Mouse (Mus musculus): ENCODE results near the gene Spred1. TPM values are rescaled to one million over a fixed set of nuclear protein-coding genes. Genes with fewer than 3 reads are reported as not detected.
A peak's percentile ranks its signal among the peaks of the same experiment; 100 is the strongest.

The Spred1 gene
- total RNA-seq (2021), result 100 to 1,000 TPM; 164 to 174 TPM
- long read RNA-seq, experiment 1, full-length matches to known transcripts, result 197 of 224 reads
- long read RNA-seq, experiment 1, partial matches to known transcripts, result 3 of 224 reads
- long read RNA-seq, experiment 1, other reads (novel, unspliced or antisense), result 24 of 224 reads
- long read RNA-seq, experiment 2, full-length matches to known transcripts, result 172 of 188 reads
- long read RNA-seq, experiment 2, partial matches to known transcripts, result 1 of 188 reads
- long read RNA-seq, experiment 2, other reads (novel, unspliced or antisense), result 15 of 188 reads

DNA sequence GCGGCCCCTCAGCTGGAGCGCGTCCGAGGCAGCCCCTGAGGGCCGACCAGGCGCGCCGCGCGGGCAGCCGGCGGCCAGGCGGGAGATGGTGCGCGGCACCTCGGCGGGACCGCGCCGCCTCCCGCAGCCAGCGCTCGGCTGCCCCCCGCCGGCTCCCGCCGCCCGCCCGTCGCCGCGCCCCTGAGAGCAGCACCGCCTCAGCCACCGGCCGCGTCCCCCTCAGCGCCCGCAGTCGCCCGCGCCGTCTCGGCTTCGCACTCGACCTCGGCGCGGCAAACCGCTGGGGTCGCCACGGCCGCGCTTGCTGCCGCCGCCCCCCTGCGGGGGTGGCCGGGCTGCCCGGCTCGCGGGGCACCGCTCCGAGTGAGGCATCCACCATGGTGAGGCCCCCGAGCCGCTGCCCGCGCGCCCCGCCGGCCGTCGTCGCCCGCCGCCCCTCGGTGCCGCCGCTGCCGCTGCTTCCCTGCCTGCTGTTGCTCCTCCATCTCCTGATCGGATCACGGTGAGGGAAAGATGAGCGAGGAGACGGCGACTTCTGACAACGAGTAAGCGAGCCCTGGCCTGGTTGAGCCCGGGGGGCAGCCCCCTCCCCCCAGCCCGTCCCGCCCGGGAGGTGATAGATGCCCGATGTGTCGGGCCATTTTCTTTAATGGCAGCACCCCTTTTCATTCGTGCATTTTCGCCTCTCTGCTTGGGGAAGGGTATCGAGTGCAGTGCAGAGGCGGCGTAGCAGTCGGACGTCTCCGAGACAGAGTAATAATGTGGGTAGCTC, at the start of gene Spred1:
Gene Spred1 (plus strand): TSS at position 163 of the 772 bp plus-strand sequence.
- intact Hi-C loops (cut with DNase I), result loop anchor here (5.0 kb wide), 2 partner anchors 84 to 111 kb away; no protein-coding TSS in a partner anchor
- peak within 1 kb of the TSS; percentile 93 for H3K4me3 ChIP-seq
- peak; percentile 36 to 57 for DNase-seq (ENCODE audit: extremely low spot score in 1 of 2, low spot score in 2 of 2)
- H3K27ac ChIP-seq, result peak within 1 kb of the TSS; percentile 100
- no peak for TF ChIP-seq CTCF (IDR thresholded peaks at IDR 0.05)

DNA sequence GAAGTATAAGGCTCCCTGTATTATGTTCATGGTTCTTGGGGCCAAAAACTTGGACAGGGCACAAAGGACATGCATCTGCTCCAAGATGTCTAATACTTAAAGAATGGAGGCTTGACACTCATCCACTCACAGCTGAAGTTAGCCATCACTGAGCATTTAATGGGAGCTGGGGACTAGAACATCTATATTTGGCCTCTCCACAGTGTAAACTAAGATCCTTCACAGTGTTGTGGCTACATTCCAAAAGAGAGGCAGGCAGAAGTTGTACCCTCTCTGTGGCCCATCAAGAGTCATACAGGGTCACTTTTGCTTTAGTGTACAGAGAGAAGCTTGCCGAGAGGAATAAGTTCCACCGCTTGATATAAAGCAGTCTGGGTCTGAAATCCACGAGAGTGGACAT, 49.6 kb upstream of the Spred1 start:
- no peak for DNase-seq (ENCODE audit: extremely low spot score in 1 of 2, low spot score in 2 of 2)
- TF ChIP-seq CTCF (IDR thresholded peaks at IDR 0.05), result no peak
- H3K27ac ChIP-seq, result no peak overlapping the region
- no peak overlapping the region for H3K4me3 ChIP-seq
- intact Hi-C loops (cut with DNase I), result no loop called here

DNA sequence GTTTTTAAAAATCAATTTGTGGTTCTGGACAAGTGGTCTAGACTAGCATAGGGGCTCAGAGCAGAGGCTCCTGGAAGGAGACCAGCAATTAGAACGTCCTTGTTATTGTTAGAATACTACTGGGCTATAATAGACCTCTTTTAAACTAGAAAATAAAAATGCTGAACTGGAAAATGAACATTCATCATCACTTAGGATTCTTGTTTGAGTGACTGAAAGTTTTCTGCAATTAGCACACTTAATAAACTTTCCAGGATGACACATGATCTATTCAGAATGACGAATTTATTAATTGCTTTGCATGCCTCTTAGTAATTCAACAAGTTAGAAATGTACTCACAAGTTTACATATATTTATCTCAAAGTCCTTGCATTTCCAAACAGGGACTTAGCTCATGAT, 42.5 kb upstream of the Spred1 start:
- no peak for DNase-seq (ENCODE audit: extremely low spot score in 1 of 2, low spot score in 2 of 2)
- Histone ChIP-seq H3K4me3 (no peak overlapping the region), H3K27ac (no peak overlapping the region)
- intact Hi-C loops (cut with DNase I), result no loop called here
- TF ChIP-seq CTCF (IDR thresholded peaks at IDR 0.05), result no peak

DNA sequence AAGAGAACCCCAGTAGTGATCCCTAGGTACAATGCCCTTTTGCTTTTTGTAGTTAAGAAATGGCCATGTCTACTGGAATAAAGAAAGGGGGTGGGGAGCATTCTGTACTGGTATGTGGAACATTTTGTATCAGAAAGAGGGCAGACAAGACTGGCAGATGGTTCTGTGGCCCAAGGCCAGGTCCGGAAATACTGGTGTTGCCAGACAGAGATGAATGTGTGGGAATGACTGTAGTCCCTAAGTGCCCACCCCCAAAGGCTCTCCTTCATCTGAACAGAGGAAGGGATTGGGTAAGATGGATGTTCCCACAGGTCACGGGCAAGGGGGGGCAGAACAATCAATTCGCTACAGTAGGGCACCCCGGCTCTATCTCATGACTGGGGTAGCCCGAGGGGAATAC, 41.6 kb upstream of the Spred1 start:
- Histone ChIP-seq H3K4me3 (no peak overlapping the region), H3K27ac (no peak overlapping the region)
- DNase-seq (ENCODE audit: extremely low spot score in 1 of 2, low spot score in 2 of 2), result no peak
- no peak for TF ChIP-seq CTCF (IDR thresholded peaks at IDR 0.05)
- intact Hi-C loops (cut with DNase I), result no loop called here

DNA sequence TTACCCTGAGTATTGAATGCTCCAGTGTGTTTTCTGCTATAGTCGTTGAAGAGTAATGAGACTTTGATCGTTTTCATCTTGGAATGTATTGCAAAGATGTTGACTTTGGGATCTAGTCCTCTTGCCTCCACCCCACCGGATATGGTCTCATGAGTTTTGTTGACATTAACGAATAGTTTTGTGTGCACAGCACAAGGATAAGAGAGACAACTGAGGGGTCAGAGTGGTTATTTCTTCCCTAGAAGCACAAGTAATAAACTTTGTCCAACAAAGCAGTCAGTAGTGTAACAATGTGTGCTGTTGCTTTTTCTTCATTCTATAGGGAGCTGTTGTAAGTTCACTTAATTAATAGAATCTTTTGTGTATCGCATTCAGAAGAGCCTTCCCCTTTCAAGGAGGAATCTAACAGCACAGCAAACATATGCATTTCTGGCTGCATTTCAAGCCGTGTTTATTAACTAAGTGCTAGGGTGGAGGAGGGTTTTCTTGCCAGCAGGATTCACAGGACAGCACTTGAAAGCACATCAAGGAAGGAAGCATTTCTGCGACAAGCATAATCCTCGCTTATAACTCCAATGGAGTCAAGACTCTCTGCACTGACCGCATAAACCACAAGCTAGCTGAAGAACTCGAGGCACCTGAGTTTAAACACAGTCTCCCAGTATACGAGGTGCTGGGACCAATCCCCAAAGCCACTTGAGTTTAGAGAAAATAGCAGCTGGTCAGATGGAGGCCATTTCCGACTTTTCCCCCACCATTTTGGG, 35.0 kb upstream of the Spred1 start:
- intact Hi-C loops (cut with DNase I), result no loop called here
- no peak for DNase-seq (ENCODE audit: extremely low spot score in 1 of 2, low spot score in 2 of 2)
- Histone ChIP-seq H3K4me3 (no peak overlapping the region), H3K27ac (no peak overlapping the region)
- TF ChIP-seq CTCF (IDR thresholded peaks at IDR 0.05), result no peak

DNA sequence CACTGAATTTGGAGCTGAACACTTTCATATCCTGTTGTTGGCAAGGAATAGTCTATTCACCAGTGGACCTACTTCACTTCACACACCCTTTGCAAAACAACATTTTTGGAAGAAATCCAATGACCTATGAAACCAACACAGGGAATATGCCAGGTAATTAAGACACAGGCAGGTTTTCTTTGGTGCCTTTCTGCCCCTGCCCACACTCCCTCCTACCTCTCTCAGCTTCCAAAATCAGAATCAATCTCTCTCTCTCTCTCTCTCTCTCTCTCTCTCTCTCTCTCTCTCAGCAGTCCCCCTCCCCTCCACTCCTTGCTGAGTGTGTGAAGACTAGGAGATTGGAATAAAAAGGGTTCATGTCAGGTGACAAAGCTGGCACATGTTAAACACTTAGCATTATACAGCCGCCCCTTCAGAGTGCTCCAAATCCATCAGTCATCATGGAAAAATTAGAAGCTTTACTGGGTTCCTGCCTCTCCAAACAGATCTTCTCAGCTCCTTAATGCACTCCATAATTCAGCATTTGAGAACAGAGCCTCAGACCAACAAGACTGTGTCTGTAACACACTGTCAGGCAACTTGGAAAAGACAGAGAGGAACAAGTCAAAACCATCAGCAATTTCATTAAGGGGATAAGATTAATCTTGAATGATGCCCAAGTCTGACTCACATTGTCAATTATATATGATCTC, 34.3 kb upstream of the Spred1 start:
- no peak for DNase-seq (ENCODE audit: extremely low spot score in 1 of 2, low spot score in 2 of 2)
- Histone ChIP-seq H3K4me3 (no peak overlapping the region), H3K27ac (no peak overlapping the region)
- no peak for TF ChIP-seq CTCF (IDR thresholded peaks at IDR 0.05)
- intact Hi-C loops (cut with DNase I), result no loop called here

DNA sequence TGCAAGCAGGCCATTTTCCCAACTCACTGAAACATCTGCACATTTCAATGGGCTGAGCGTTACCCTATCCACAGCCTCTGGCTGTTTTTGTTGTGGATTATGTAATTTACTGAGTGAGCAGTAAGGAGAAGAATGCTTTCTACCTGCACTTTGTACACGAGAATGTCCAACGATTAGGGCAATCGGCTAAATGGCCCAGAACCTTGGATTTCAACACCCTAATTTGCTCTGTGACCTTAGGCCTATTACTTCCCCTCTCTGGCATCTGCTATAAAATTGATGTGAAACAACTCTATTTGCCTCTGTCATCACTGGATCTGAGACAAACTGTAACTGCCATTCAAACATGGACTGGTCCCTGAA, 33.7 kb upstream of the Spred1 start:
- no peak for DNase-seq (ENCODE audit: extremely low spot score in 1 of 2, low spot score in 2 of 2)
- intact Hi-C loops (cut with DNase I), result no loop called here
- Histone ChIP-seq H3K4me3 (no peak overlapping the region), H3K27ac (no peak overlapping the region)
- TF ChIP-seq CTCF (IDR thresholded peaks at IDR 0.05), result no peak

DNA sequence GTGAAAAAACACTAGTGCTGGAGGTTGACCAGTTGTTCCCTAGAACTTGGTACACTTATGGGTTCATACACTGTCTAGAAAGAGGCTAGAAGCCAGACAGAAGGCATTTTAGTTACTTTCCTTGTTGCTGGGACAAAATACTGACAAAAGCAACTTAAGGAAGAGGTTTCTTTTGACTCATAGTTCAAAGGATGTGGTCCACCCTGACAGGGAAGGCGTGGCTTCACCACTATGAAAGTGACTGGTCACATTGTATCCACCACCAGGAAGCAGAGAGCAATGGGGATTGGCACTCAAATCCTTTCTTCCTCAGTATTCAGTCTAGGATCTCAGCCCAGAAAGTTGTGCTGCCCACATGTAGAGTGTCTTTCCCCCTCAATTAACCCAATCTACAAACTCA, 31.7 kb upstream of the Spred1 start:
- Histone ChIP-seq H3K27ac (0 out of 2 replicates have a peak overlapping the region, but pooled peaks have one; percentile 17), H3K4me3 (no peak overlapping the region)
- intact Hi-C loops (cut with DNase I), result no loop called here
- no peak for DNase-seq (ENCODE audit: extremely low spot score in 1 of 2, low spot score in 2 of 2)
- no peak for TF ChIP-seq CTCF (IDR thresholded peaks at IDR 0.05)

DNA sequence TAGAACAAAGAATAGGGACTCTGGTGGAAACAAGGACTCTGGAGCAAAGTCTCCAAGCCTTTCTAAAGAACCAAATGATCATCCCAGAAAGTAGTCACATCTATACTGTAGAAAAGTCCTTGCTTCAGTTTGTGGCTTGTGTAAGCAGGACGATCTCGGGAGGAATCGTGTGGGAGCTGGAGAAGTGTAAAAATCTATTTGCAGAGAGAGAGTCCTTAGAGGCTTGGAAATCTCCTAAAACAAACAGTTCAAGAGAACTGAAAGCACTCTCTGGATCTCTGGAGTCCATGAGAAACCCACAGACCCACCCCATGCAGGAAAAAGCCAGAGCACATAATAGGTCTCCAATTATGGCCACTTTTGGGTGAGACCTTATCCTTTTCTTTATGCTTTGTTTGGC, 31.1 kb upstream of the Spred1 start:
- no peak for TF ChIP-seq CTCF (IDR thresholded peaks at IDR 0.05)
- H3K27ac ChIP-seq, result no peak overlapping the region
- no peak for DNase-seq (ENCODE audit: extremely low spot score in 1 of 2, low spot score in 2 of 2)
- no peak overlapping the region for H3K4me3 ChIP-seq
- intact Hi-C loops (cut with DNase I), result no loop called here

DNA sequence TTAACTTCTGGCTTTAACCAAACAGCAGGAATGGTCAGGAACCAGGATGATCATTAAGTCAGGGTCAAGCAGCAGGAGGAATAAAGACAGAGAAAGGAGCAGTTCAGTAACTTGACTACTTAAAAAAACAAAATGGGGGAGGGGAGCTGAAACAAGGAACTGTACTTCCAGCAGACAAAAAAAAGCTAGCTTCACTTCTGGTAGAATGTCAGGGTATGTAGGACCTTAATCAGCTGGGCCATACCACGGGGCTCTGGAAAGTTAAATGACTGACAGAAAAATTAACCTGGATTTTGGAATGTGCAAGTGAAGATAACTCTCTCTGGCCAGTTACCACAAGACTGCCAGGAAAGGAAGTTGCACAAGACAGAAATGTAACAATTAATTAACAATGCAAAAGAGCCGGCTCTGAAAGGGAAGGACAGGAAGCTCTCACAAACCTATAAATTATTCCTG, 28.2 kb upstream of the Spred1 start:
- intact Hi-C loops (cut with DNase I), result no loop called here
- no peak for DNase-seq (ENCODE audit: extremely low spot score in 1 of 2, low spot score in 2 of 2)
- H3K4me3 ChIP-seq, result no peak overlapping the region
- no peak for TF ChIP-seq CTCF (IDR thresholded peaks at IDR 0.05)
- H3K27ac ChIP-seq, result no peak overlapping the region

DNA sequence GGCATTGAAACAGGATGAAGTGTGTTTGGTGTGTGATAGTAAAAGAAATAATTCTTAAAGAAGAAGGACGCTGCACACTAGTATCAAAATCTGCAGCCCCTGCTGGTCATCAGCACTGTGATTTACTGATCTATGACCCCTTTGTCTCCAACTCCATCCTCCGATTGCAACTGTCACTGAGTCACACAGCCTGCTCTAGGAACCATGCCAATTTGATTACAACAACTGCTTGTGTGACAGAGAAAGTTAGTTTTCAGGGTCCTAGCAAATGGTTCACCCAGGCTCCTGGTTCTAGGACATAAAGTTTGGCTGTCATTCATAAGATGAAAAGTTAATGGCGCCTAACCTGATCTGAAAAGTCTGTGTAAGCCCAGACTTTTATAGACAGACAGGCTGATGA, 25.7 kb upstream of the Spred1 start:
- DNase-seq (ENCODE audit: extremely low spot score in 1 of 2, low spot score in 2 of 2), result no peak
- no peak; the same call in 1 of the 2 replicates for TF ChIP-seq CTCF (IDR thresholded peaks at IDR 0.05)
- intact Hi-C loops (cut with DNase I), result no loop called here
- peak overlapping the region; percentile 3; the same call in 1 of the 2 replicates for H3K27ac ChIP-seq
- no peak overlapping the region for H3K4me3 ChIP-seq
